In genomic region chr16:3872216-3873047, GRCm38 (mm10) we compare ENCODE assay signal across 8 mouse cellular contexts. TPM values are rescaled to one million over a fixed set of nuclear protein-coding genes. Genes with fewer than 3 reads are reported as not detected.
A peak's percentile ranks its signal among the peaks of the same experiment; 100 is the strongest.
DNase-seq lines count a peak whose midpoint lies in the region; ATAC-seq lines count a peak whose summit lies in the region.

TSS of gene Naa60 (plus strand) at chr16:3872375.

- peak within 1 kb of the TSS; percentile 64 for H3K9ac ChIP-seq in hindbrain, embryonic 11.5 days (ENCODE audit: low read depth, low read length)

- no peaks in the 10 kb centered on the region for H3K9me3 ChIP-seq in hindbrain, embryonic 11.5 days (ENCODE audit: control insufficient read depth, low read length)

- H3K4me3 ChIP-seq in hindbrain, embryonic 11.5 days (ENCODE audit: low read depth, low read length), result peak within 1 kb of the TSS; percentile 51

- H3K4me2 ChIP-seq in hindbrain, embryonic 11.5 days (replicated peaks; ENCODE audit: low read depth, low read length), result peak within 1 kb of the TSS; percentile 81

- no peaks in the 10 kb centered on the region for H3K36me3 ChIP-seq in hindbrain, embryonic 11.5 days (ENCODE audit: control insufficient read depth, insufficient read depth, low read length)

- no peaks in the 10 kb centered on the region; the same call in 1 of the 2 replicates for H3K4me1 ChIP-seq in hindbrain, embryonic 11.5 days (replicated peaks; ENCODE audit: control insufficient read depth, insufficient read depth, low read length)

- DNase-seq in Muller cell, postnatal 12 days (ENCODE audit: inconsistent ontology term), result peak; percentile 98
- DNase-seq in cerebellum, adult 9-11 months, result peak; percentile 93
- DNase-seq in frontal cortex, adult 2 months (ENCODE audit: extremely low spot score in 1 of 2, low spot score in 1 of 2), result peak; percentile 80 to 89
- DNase-seq in hindbrain, embryonic 11.5 days (ENCODE audit: low spot score), result peak; percentile 90
- DNase-seq in layer of hippocampus, postnatal 10 days (ENCODE audit: low spot score in 2 of 2), result peak; percentile 83 to 87
- peak; percentile 96 for DNase-seq in lung, postnatal 10 days
- peak; percentile 82 for DNase-seq in retina, adult 2 months (ENCODE audit: low read depth, low spot score)
- DNase-seq in thymus, postnatal 36 days, result peak; percentile 92 to 95

- WGBS in hindbrain, embryonic 11.5 days, result 4% methylated on average over 47 of the region's 47 CpGs

- 0 out of 2 replicates have a peak within 1 kb of the TSS, but pooled peaks have one; percentile 6 for H3K27ac ChIP-seq in hindbrain, embryonic 11.5 days (ENCODE audit: low read depth, low read length)

- ATAC-seq in hindbrain, embryonic 11.5 days (ENCODE audit: low FRiP score), result peak; percentile 99

- H3K27me3 ChIP-seq in hindbrain, embryonic 11.5 days (ENCODE audit: control insufficient read depth, insufficient read depth, low read length), result no peaks in the 10 kb centered on the region

RNA-seq across cellular contexts. Expression of gene Naa60, which starts in this region (rescaled TPM):
- 114 and 116 TPM in 2 replicates for polyA plus RNA-seq in frontal cortex, adult 2 months (2012; rRNA removed)
- 59.6 and 69.6 TPM in 2 replicates for polyA plus RNA-seq in hindbrain, embryonic 11.5 days (2014; fragmentation: Nextera tagmentation; extraction: Ambion mirVana)
- total RNA-seq in layer of hippocampus, postnatal 10 days (2021), result 100 to 1,000 TPM in 1 of 2 experiments, 10 to 100 TPM in 1; 95.0 to 107 TPM

Comparison
In these comparisons a context has a peak if more than half of its experiments do, and no peak if none do; other contexts are left out.
1. Peak in every context shown above with its lines: DNase-seq, ATAC-seq, H3K4me3 ChIP-seq and H3K27ac ChIP-seq.